Mouse (Mus musculus): ENCODE results near the gene Grm7.

Gene Grm7

DNA sequence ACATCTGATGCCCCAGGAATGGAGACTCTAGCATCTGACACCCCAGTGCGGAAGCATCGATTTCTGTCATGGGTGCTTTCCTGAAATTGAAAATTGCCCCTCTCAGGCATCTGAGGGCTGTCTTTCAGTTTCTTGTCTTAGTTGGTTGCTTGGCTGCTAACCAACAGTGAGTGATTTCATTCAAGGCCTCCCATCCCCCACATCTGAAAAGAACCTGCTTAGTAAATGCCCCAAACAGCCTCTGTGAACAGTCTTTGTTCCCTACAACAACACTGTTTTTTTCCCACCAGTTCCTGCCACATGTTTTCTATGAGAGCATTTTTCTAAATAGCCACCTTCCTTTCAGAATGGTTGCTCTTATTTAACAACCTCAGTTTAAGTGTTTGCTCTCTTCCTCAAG is 723.6 kb downstream of the Grm7 start:
- no peak for DNase-seq

DNA sequence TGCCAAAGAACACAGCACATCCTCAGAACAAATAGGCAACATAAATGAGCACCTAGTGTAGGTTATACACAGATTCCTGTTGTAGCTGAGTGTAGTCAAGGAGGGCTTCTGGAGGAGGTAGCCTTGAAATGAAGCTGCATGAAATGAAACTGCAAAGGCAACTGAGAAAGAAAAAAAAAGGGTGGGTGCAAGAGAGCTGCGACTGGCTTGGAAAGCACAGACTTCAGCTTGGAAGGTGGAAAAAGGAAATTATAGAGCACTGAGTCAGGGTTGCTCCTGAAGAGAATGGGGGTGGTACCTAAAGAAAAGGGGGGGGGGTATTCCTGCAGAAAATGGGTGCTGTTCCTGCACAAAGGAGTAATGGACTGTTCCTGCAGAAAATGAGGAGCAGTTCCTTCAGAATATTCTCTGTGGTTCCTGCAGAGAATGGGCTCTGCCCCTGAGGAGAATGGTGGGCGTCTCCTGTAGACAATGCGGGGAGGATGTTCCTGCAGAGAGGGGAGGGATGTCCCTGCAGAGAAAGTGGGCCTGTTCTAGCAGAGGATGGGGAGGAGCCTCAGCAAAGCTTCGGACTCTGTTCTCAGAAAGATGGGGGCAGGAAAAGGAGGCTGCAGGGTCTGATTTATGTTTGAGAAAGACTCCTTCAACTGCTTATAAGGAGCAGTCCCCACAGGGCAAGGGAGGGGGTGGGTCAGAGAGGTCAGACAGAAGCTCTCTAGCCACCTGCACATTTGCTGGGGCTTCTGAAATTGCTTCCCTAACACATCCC is 726.4 kb downstream of the Grm7 start:
- DNase-seq, result no peak

DNA sequence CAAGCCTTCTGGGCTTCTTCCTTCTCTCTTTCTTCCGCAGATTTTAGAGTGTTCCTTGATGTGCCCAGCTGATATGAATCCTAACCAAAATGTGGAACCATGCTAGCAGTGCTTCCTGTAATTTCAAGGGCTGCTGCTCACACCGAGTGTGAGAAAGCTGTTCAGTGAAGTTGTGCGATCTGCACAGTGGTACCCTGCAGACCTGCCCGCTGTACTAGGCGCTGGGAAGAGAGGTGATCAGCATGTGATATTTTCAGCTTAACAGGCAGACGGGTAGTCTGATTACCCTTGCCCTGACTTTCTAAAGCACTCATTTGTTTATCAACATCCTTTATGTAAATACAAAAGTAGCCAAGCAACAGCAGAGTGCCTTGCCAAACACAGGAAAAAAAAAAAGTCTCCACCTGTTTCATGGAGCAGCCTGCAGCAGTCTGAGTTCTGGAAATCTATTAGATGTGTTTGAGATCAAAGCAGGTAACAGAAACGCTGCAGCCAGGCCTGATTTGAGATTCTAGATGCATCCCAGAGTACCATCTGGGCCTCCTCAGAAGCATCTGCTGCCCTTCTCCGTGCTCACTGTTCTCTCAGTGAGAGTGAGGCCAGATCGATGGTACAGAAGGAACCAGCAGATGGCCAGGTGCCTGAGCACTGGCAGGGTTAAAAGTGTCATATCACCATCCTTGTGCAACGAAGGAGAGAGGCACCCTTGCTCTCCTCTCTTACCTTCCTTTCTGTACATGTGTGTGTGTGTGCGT is 727.4 kb downstream of the Grm7 start:
- no peak for DNase-seq

DNA sequence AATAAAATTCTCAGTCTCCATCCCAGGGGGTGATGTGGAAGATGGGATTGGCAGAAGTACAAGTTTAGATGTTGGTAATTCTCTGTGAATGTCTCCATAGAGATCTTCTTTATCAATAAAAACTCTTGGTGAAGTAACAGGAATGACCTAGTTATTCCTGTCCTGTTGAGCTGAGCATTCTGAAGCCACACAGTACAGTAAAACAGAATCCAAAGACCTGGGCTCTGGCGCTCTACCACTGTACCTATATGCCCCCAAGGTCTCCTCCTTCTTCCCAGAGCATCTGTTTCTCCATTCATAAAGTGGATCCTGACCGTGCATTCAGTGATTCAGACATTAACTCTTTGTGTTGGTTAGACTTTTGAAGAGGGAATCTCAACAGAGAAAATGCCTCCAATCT is 735.3 kb downstream of the Grm7 start:
- DNase-seq, result no peak

DNA sequence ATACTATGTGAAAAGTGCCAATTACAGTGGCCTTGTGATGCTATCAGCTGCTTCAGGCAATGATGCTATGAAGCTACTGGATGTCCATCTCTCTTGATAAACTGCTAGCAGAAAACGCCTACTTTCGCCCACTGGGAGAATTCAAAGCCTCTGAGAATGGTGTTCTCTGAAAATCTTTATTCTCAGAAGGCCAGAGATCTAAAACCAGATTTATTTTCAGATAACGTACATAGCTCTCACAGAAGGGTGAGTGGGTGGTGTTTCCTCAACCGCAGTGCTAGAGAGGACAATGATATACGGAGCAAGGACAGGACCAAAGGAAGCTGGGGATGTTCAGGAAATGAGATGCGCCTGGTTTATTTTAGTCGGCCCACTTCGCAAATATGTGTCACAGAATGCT is 763.4 kb downstream of the Grm7 start:
- no peak for DNase-seq

DNA sequence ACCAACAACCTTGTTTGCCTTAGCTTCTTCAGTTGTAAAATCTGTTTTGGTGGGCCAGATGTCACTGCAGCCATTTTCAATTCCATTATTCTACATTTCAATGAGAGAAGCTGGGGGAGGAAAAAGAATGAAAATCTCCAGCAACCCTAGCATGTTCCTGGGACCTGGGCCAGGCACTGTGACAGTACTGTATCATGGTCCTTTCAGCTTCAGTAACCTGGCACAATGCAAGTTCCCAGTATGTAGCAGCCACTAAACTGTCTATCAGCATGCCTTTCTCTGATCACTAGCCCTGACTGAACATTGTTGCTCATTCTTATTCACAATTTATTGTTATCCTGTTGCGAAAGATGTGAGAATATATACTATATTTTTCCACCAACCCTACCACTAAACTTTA is 779.4 kb downstream of the Grm7 start:
- DNase-seq, result no peak

DNA sequence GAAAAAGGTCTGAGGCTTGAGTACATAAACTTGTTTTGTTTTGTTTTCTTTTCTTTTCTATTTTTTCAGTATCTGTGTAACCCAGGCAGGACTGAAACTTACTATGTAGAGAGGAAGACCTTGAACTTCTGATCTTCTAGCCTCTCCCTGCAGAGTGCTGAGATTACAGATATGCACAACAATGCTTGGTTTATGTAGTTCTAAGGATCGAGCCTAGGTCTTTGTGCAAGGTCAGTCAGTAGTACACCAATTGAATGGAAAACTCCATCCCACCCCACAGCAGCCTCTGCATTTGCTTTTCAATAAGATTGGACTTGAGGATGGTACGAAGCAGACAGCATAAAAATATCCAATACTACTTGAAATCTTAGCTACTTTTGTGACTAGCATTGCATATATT is 800.8 kb downstream of the Grm7 start:
- no peak for DNase-seq

DNA sequence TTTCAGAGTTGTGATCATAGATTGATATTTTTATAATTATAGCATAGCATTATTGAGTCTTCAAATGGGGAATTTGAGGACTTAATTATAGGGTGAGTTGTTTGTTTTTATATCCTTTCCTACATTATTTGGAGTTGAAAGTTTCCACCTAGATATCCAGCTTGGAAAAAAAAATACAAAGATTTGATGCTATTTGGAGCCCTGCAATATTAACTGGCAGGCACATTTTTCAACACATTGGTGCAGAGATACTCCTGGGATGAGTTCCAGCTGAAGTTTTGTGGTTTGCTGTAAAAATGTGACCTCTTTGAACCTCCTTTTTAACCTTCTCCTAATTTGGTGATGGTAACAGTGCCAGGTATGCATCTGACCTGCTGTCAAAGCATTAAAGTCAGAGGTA is 802.5 kb downstream of the Grm7 start:
- no peak for DNase-seq

DNA sequence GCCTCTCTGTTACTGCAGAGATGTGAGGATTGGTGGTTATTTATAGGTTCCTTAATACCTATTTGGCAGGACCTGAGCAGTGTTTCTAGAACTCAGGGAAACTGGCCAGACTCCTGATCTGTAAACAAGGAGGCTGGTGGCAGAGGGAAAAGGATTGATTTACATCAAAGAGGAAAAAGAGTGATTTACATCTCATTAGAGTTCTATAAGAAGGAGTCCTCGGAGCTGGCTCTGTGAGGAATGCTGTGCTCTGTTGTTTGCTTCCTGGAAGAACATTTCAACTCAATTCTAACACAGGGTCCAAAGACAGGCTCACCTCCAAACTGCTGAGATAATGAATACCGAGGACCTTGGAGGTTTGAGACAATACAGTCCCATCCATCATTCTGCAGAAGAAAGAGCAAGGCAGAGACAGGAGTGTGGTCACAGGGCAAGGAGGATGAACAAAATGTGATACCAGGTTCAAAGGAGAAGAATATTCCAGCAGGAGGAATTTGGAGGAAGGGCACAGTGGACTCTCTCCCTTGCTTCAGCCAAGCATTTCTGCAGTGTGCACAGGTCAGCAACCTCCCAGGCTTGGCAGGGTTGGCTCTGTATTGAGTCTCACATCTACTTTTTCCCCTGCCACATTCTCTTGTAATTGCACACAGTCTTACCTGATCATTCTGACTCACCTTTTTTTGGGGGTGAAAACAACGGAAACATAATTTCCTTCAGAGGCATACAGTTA is 803.8 kb downstream of the Grm7 start:
- DNase-seq, result peak; percentile 51

DNA sequence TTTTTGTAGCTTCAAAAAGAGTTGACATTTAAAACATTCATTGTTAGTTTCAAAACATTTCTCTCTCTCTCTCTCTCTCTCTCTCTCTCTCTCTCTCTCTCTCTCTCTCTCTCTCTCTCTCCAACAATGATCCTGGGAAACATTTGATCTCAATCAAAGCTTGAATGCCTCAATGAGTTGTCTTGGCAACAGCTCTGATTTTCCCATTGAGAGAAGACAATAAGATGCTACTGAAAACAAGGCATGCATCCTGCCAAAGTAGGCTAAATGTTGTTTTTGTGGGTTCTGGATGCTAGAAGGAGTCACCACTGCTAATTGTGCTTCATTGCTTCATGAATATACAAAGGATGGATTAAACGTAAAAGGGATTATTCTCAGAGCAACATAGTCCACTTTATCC is 836.5 kb downstream of the Grm7 start:
- DNase-seq, result no peak

DNA sequence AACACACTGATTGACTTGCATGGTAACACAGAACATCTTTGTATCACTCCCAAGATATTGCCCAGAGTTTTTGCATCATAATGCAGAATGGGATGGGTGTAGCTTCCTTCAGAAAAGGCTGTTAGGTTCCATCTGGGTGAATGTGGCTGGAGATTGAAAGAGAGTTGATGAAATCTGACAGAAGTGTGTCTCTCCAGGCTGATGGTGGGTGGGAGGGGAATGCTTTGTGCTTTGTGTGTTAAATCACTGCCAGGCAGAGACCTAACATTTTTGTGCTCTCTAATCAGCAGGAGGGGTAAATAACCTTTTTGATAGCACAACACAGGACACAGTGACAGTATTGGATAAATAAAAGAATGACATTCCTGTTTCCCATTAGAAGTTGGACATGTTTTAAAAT is 840.7 kb downstream of the Grm7 start:
- DNase-seq, result no peak

DNA sequence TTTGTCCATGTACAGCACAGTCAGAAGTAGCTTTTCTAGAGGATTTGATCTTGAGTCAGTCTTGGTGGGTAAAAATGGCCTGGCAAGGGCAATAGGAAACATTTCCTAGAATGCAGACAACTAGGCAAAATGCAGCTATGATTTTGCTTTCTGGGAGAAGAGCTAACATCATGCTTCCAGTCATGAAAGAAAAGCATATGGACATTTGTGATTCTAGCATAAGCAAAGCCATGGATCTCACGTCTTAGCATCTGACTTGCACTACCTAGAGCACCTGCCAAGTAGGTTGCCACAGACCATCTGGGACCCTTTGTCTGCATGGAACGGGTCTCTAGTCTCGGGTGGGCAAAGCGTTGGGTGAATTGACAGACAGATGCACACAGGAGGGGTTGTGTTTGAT is 842.2 kb downstream of the Grm7 start:
- DNase-seq, result no peak

DNA sequence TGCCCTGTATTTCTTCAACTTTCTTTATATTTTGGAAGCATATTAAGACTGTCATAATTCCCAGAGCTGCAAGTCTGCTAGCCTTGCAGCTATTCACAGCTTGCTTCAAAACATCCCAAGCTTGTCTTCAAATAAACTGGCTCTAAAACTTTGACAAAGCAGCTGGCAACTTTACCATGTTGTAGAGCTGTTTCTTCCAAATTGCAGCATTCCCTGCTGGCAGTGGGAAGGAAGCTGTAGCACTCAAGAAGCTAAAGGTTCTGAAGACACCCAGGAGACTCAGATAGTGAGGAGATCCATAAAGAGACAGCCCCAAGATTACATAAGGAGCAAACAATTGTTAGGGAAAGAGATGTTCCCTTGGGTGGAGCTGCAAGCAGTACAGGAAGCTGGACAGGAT is 846.8 kb downstream of the Grm7 start:
- DNase-seq, result no peak

DNA sequence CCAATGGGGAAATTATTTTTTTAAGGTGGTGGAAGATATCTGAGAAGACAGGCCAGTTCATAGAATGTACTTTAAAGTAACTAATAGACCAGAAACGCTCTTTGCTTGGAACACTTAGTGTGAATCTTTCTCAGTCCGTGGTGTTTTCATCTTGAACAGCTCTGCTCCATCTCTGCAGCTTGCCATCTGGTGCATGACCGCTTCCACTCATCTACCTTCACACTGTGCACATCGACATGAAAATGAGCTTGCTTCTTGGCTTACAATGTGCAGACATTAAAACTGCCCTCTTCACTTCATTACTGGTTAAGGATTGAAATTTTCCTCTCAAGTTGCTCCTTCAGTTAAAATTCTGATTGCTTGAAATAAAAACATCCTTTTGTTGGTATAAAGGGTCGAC is 854.2 kb downstream of the Grm7 start:
- no peak for DNase-seq

DNA sequence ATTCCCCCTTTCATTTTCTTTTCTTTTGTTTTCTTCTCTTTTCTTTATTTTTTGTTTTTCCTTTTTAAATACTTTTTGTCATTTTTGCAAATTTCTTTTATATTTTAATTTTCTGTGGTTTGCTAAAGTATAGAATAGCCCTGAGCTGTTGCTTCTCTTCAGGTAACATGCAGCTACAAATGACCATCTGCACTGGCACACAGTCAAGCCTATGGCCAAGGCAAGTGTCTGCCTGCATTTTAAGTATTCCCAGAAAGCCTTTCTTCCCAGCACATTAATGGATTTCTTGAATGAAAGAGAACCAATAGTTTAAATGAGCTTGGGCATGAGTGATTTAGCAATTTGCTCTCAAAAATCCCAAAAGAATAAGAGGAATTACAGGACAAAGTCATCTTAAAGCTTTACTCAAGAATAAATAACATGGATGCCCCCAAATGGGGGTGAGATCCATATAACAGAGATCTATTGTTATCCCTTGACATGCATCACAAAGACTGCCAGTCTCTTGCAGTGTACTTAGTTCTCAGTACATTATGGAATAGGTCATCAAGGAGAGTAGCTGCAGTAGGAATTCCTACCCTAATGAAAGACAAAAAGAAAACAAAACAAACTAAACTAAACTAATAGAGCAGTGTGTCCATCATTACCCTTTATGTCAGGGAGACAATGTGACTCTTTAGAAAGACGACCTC is 865.5 kb downstream of the Grm7 start:
- no peak for DNase-seq

DNA sequence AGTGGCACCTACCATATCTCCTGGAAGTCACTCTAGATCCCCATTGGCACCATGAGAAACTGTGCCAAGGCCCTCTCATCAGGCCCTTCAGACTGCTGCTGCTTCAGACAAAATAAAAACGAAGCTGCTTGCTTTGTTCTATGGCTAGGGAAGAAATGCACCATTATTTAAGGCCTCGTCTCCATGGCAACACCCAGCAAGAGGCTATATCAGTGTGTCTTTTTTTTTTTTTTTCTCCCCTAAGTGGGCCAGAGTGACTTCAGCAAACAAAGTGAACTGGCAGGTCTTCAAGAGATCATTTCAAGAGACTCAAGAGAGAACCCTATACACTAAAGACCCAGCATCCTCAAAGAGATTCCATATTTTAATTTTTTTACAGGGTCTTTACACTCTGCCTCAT is 867.0 kb downstream of the Grm7 start:
- no peak for DNase-seq

DNA sequence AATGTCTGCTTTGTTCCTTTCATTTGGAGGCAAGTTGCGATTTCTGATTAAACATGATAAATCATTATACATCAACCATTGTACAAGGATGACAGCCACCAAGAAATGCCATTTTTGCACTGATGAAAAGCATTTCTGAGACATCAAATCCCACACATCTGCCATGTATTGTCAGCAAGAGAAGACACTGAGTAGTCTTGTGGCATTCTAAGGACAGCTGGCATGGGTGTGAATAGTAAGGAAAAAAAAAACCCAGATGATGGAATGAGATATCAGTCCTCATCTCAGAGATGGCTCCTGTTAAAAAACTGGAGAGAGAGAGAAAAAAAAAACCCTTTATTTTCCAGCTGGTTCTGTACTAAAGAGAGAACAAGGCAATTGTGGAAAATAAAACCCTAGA is 875.8 kb downstream of the Grm7 start:
- no peak for DNase-seq

DNA sequence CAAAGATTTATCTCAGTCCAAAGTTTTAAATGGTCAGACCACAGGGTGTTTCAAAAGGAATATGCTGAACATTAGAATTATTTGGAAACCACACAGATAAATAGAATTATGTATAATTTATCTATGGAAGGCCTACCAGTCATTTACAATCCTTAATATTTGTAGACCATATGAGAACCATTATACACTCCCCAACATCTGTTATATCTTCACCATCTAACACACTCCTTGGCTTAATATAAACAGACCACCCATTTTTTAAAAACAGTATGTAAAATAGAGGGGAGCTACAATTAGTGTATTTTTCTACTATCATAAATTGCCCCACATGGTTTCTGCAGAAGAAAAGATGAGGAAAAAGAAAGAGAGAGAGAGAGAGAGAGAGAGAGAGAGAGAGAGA is 876.7 kb downstream of the Grm7 start:
- DNase-seq, result no peak

DNA sequence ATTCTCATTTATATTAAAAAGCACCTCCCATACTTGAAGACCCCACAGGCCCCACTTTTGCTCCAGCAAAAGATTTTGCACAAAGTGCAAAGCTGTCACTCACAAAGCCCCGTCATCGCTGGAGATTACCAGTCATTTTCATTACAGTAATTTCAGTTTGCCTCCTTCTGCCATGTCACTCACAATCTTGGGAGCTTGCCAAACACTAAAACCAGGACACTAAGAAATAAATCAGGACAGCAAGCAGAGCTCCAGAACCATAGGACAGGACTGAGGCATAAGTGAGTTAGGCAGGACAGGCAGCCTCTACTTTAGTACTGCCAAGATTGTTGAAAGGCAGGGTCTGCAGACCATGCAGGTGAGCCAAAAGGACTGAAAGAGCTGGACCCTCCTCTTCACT is 884.6 kb downstream of the Grm7 start:
- no peak for DNase-seq

DNA sequence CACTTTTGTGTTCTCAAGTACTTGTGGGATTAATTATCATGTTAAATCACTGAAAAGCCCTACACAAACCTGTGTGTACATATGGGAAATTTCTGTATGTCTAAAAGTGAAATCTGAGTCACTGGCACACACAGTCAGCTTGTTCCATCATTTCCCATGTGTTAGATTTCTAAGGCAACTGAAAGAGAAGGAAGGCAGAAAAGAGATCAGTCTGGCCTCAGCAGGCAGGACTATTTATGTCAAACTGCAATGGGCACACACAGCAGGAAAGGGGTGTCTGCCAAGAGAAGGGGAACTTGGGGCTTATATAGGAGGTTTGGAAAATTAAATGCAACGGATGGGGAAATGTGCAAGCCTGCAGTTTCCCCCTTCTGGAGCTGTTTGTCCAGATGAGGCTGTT is 913.2 kb downstream of the Grm7 start:
- DNase-seq, result no peak

DNA sequence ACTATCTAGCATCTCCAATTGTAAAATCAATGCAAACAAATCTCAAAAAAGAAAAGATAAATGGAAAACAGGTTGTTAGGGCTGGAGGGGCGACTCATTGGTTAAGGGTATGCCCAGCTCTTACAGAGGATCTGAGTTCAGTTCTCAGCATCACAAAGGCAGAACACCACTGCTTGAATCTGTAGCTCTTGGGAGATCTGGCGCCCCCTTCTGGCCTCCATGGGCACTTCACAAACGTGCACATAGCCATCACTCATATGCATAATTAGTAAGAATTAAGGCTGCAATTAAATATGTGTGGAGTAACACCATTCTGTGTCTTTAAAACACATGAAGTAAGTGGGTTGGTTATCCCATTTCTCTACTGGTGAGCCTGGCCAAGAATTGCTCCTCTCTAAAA is 914.1 kb downstream of the Grm7 start:
- DNase-seq, result no peak

DNA sequence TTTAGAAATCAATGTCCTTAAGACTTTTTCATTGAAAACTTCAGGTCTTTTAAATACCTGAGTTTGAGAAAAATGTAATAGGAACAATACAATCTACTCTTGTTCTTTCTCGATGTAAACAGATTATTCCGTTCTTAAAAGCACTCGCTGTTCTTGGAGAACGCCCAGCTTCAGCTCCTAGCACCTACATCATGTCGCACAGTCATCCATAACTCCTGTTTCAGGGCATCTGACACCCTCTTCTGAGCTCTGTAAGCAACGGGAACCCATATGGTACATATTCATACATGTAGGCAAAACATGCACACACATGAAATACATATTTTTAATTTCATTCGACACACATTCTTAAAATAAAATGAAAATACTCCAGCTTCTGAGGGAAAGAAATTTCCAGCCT is 916.0 kb downstream of the Grm7 start:
- no peak for DNase-seq

DNA sequence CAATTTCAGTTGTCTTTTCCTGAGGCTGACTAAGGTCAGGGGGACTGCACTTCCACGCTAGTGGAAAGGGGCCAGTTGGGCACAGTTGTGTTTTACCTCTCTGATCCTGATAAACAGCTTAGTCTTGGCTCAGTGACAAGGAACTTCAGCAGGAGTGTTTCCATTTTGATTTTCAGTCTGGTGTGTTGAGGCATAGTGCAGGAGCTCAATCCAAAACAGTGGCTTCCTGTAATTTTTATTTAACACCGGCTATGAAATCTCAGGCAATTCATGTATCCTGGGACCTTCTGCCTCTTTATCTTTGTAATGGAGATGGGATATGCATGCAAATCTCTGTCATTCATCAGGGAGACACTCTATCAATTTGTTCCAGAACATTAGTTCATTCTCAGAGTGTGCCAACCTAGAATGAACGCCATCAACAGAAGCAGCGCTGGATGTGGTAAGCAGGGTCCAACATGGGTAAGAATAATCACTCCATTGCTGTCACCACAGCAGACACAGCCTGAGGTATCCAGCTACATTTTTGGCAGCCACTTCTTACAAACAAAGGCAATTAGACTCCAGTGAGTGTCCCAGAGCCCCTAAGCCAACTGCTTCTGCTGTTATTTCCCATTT is 926.2 kb downstream of the Grm7 start:
- no peak for DNase-seq
